Mouse (Mus musculus) myocyte (in vitro differentiated cells): Measurements from ENCODE around the gene Tdpoz1. TPM values are rescaled to one million over a fixed set of nuclear protein-coding genes. Genes with fewer than 3 reads are reported as not detected.
"Not testable (repeated sequence)": the region's sequence is repeated elsewhere in the genome, so short reads cannot be mapped to it uniquely, and the experiment has no call there.

Experiments used
- H3K27me3 ChIP-seq: one replicate; pipeline ENCODE4 v1.6.1; 2011; ENCODE audit not compliant: control insufficient read depth, insufficient read depth, insufficient read length
- H3K36me3 ChIP-seq: one replicate; pipeline ENCODE4 v1.6.1; 2011; ENCODE audit not compliant: control insufficient read depth, insufficient read depth
- H3K4me2 ChIP-seq: one replicate; pipeline ENCODE4 v1.6.1; 2011; ENCODE audit warnings: low read depth, control low read depth
- H3K4me3 ChIP-seq: one replicate; pipeline ENCODE4 v1.5.1; 2011; ENCODE audit warnings: mild to moderate bottlenecking, control low read depth, moderate library complexity
- H3K79me2 ChIP-seq: one replicate; pipeline ENCODE4 v1.6.1; 2011; ENCODE audit not compliant: control insufficient read depth, insufficient read depth
- H3ac ChIP-seq: one replicate; pipeline ENCODE4 v1.6.1; 2011; ENCODE audit not compliant: control insufficient read depth, insufficient read length
- CEBPB ChIP-seq: IDR thresholded peaks from 2 replicates; pipeline ENCODE4 v1.6.1; 2011; ENCODE audit warnings: mild to moderate bottlenecking, moderate library complexity; ENCODE audit not compliant: poor library complexity, insufficient read depth, severe bottlenecking
- E2F4 ChIP-seq: IDR thresholded peaks from one replicate; pipeline ENCODE4 v1.6.1; 2011; ENCODE audit warnings: mild to moderate bottlenecking, control low read depth, moderate library complexity; ENCODE audit not compliant: insufficient read depth
- MAX ChIP-seq: IDR thresholded peaks from one replicate; pipeline ENCODE4 v1.6.1; 2011; ENCODE audit warnings: low read depth, mild to moderate bottlenecking, control low read depth
- MYOD1 ChIP-seq, 3 experiments: IDR thresholded peaks; one replicate each; pipeline ENCODE4 v1.6.1; 2011; ENCODE audit warnings: control low read depth in 2 of 3, low read depth in 2 of 3, mild to moderate bottlenecking in 2 of 3, moderate library complexity in 1 of 3; ENCODE audit not compliant: insufficient read length in 2 of 3, control insufficient read depth in 1 of 3
- MYOG ChIP-seq, 3 experiments: IDR thresholded peaks; one replicate each; pipeline ENCODE4 v1.6.1; 2011; ENCODE audit warnings: control low read depth in 2 of 3, low read depth in 2 of 3, mild to moderate bottlenecking in 2 of 3; ENCODE audit not compliant: insufficient read length in 2 of 3, control insufficient read depth in 1 of 3, insufficient read depth in 1 of 3
- POLR2A ChIP-seq: IDR thresholded peaks from one replicate; pipeline ENCODE4 v1.6.1; 2011; ENCODE audit warnings: low read depth, mild to moderate bottlenecking, control low read depth, moderate library complexity; ENCODE audit not compliant: insufficient read length
- POLR2AphosphoS2 ChIP-seq: IDR thresholded peaks from one replicate; pipeline ENCODE4 v1.6.1; 2011; ENCODE audit warnings: low read depth, control low read depth; ENCODE audit not compliant: insufficient read length
- REST ChIP-seq: IDR thresholded peaks from one replicate; pipeline ENCODE4 v1.6.1; 2011; ENCODE audit warnings: mild to moderate bottlenecking, control low read depth, moderate library complexity; ENCODE audit not compliant: insufficient read depth, insufficient read length
- SRF ChIP-seq: IDR thresholded peaks from one replicate; pipeline ENCODE4 v1.6.1; 2011; ENCODE audit warnings: low read depth; ENCODE audit not compliant: control insufficient read depth, insufficient read length
- TCF3 ChIP-seq: IDR thresholded peaks from one replicate; pipeline ENCODE4 v1.6.1; 2011; ENCODE audit warnings: low read depth, control low read depth; ENCODE audit not compliant: insufficient read length
- USF1 ChIP-seq: IDR thresholded peaks from one replicate; pipeline ENCODE4 v1.6.1; 2011; ENCODE audit warnings: low read depth, mild to moderate bottlenecking, control low read depth, moderate library complexity
- polyA plus RNA-seq: library from polyadenylated mRNA; unstranded; fragments of >200 nt; fragmentation: generic; extraction: Trizol; gene quantifications from one replicate; pipeline ENCODE4 v1.2.1, GENCODE M21; 2012; ENCODE audit warnings: missing spikeins

Gene Tdpoz1
- not detected for polyA plus RNA-seq

- H3K4me2 ChIP-seq, H3ac ChIP-seq, H3K79me2 ChIP-seq, H3K4me3 ChIP-seq, H3K36me3 ChIP-seq, H3K27me3 ChIP-seq: not testable (repeated sequence)
Measured at GRCm38 (mm10) chr3:93676210-93676609, at the start of gene Tdpoz1. Gene Tdpoz1 (minus strand): TSS chr3:93676310.

GRCm38 (mm10) chr3:93708969-93709637, 33.0 kb upstream of the Tdpoz1 start:
- not testable (repeated sequence) for H3ac ChIP-seq, H3K79me2 ChIP-seq, H3K27me3 ChIP-seq, H3K4me3 ChIP-seq, H3K36me3 ChIP-seq, H3K4me2 ChIP-seq

- H3ac ChIP-seq, H3K4me3 ChIP-seq, H3K79me2 ChIP-seq, H3K4me2 ChIP-seq, H3K36me3 ChIP-seq, H3K27me3 ChIP-seq: not testable (repeated sequence)
Measured at GRCm38 (mm10) chr3:93692970-93693369, 16.9 kb upstream of the Tdpoz1 start, which contains the start of gene Gm37596. Gene Gm37596 (minus strand): TSS chr3:93693070.

GRCm38 (mm10) chr3:93670805-93671503, 5.2 kb downstream of the Tdpoz1 start:
- H3K79me2 ChIP-seq, H3K36me3 ChIP-seq, H3ac ChIP-seq, H3K27me3 ChIP-seq, H3K4me3 ChIP-seq, H3K4me2 ChIP-seq: not testable (repeated sequence)

GRCm38 (mm10) chr3:93654260-93654659, 21.9 kb downstream of the Tdpoz1 start:
- no peak overlapping the region for H3K4me3 ChIP-seq
- H3ac ChIP-seq, result no peak overlapping the region
- no peaks in the 10 kb centered on the region for H3K79me2 ChIP-seq
- H3K36me3 ChIP-seq, result no peaks in the 10 kb centered on the region
- no peaks in the 10 kb centered on the region for H3K27me3 ChIP-seq
- H3K4me2 ChIP-seq, result no peak overlapping the region
- TF ChIP-seq MYOD1 (IDR thresholded peaks at IDR 0.05; ENCODE audit: control insufficient read depth in 1 of 3, insufficient read length in 2 of 3, low read depth in 2 of 3) (no peak), SRF (no peak), MYOG (IDR thresholded peaks at IDR 0.05; ENCODE audit: control insufficient read depth in 1 of 3, insufficient read depth in 1 of 3, insufficient read length in 2 of 3, low read depth in 2 of 3) (no peak), POLR2AphosphoS2 (no peak), MAX (no peak), REST (no peak), E2F4 (no peak), USF1 (no peak), TCF3 (no peak)

- Histone ChIP-seq H3ac (no peak within 1 kb of the TSS), H3K36me3 (no peaks in the 10 kb centered on the region), H3K4me2 (no peak within 1 kb of the TSS), H3K4me3 (no peak within 1 kb of the TSS), H3K79me2 (no peaks in the 10 kb centered on the region), H3K27me3 (no peaks in the 10 kb centered on the region)
- no peak for TF ChIP-seq MAX
- no peak for TF ChIP-seq MYOG (IDR thresholded peaks at IDR 0.05; ENCODE audit: control insufficient read depth in 1 of 3, insufficient read depth in 1 of 3, insufficient read length in 2 of 3, low read depth in 2 of 3)
- no peak for TF ChIP-seq POLR2A
- no peak for TF ChIP-seq CEBPB
- TF ChIP-seq POLR2AphosphoS2, result no peak
- TF ChIP-seq MYOD1 (IDR thresholded peaks at IDR 0.05; ENCODE audit: control insufficient read depth in 1 of 3, insufficient read length in 2 of 3, low read depth in 2 of 3), result no peak
- no peak for TF ChIP-seq TCF3
- TF ChIP-seq E2F4, result no peak
- no peak for TF ChIP-seq USF1
Measured at GRCm38 (mm10) chr3:93652586-93652985, 23.5 kb downstream of the Tdpoz1 start, which contains the start of gene Tdpoz2. Gene Tdpoz2 (minus strand): TSS chr3:93652686.

GRCm38 (mm10) chr3:93630917-93631714, 45.0 kb downstream of the Tdpoz1 start:
- not testable (repeated sequence) for H3K4me3 ChIP-seq, H3K79me2 ChIP-seq, H3K27me3 ChIP-seq, H3ac ChIP-seq, H3K36me3 ChIP-seq, H3K4me2 ChIP-seq
